Mouse (Mus musculus): ENCODE measurements around the gene Polr1a. TPM values are rescaled to one million over a fixed set of nuclear protein-coding genes. Genes with fewer than 3 reads are reported as not detected.

Gene Polr1a
- total and polyA plus RNA-seq, 3 experiments: 50.2 to 126 (median 73.7) TPM

GRCm38 (mm10) chr6:71877965-71878760, 30.7 kb upstream of the Polr1a start:
- dilution Hi-C loops (cut with MboI; ENCODE audit: extremely low pct_ligation_motif_present, extremely low pct_unique_long_range_greater_than_20kb, low sequenced_read_pairs) (no loop called here), in situ Hi-C loops (cut with MboI; ENCODE audit: low pct_ligation_motif_present, low pct_unique_long_range_greater_than_20kb, low sequenced_read_pairs) (no loop called here)
- no peaks in the 10 kb centered on the region for H3K27me3 ChIP-seq (replicated peaks)
- peaks cover 70 to 88% of the 10 kb centered on the region in 2 experiments for H3K36me3 ChIP-seq (replicated peaks in 1 of 2; ENCODE audit: control insufficient read depth in 1 of 2, insufficient read depth in 1 of 2, low read length in 1 of 2)
- DNase-seq (ENCODE audit: extremely low read depth): no peak
- TF ChIP-seq NELFE (IDR thresholded peaks at IDR 0.05; ENCODE audit: low read depth, low read length) (no peak), ELF1 (IDR thresholded peaks at IDR 0.05; ENCODE audit: low read depth, low read length) (no peak), MEF2A (IDR thresholded peaks at IDR 0.05; ENCODE audit: borderline replicate concordance, low read depth, low read length) (no peak), MAX (IDR thresholded peaks at IDR 0.05; ENCODE audit: low read length) (no peak), SIN3A (IDR thresholded peaks at IDR 0.05; ENCODE audit: low read length) (no peak), NRF1 (IDR thresholded peaks at IDR 0.05; ENCODE audit: low read depth, low read length) (no peak), SMC3 (IDR thresholded peaks at IDR 0.05; ENCODE audit: low read depth, low read length) (no peak), TCF12 (IDR thresholded peaks at IDR 0.05; ENCODE audit: low read depth, low read length) (no peak), USF2 (conservative IDR thresholded peaks at IDR 0.05; ENCODE audit: low read depth, low read length) (no peak), E2F4 (IDR thresholded peaks at IDR 0.05; ENCODE audit: insufficient replicate concordance, low read depth, low read length) (no peak), JUN (IDR thresholded peaks at IDR 0.05; ENCODE audit: insufficient read depth, low read depth, low read length) (no peak), MXI1 (IDR thresholded peaks at IDR 0.05; ENCODE audit: low read depth, low read length) (no peak), KAT2A (IDR thresholded peaks at IDR 0.05; ENCODE audit: insufficient replicate concordance, low read length) (no peak)
- H3K79me2 ChIP-seq (replicated peaks; ENCODE audit: control insufficient read depth, extremely low read depth, insufficient read depth, poor library complexity, severe bottlenecking): no peaks in the 10 kb centered on the region
- no peak overlapping the region for H3K4me3 ChIP-seq (replicated peaks in 1 of 3; ENCODE audit: low read depth in 2 of 3, low read length in 2 of 3, poor library complexity in 1 of 3)
- H3K9me3 ChIP-seq (replicated peaks; ENCODE audit: low read length): no peaks in the 10 kb centered on the region
- no peak overlapping the region for H3K27ac ChIP-seq (ENCODE audit: insufficient read depth, low read depth)
- H3K9ac ChIP-seq (ENCODE audit: insufficient read depth, low read depth): no peak overlapping the region
- no peaks in the 10 kb centered on the region for H3K4me1 ChIP-seq (ENCODE audit: control insufficient read depth in 1 of 2, insufficient read depth in 2 of 2)
- no peak overlapping the region for H3K4me2 ChIP-seq (ENCODE audit: insufficient read depth, low read depth, poor library complexity, severe bottlenecking)

GRCm38 (mm10) chr6:71893263-71893662, 15.6 kb upstream of the Polr1a start:
- DNase-seq (ENCODE audit: extremely low read depth): no peak
- TF ChIP-seq CTCF (conservative IDR thresholded peaks at IDR 0.05 in 1 of 2, IDR thresholded peaks at IDR 0.05 in 1 of 2; ENCODE audit: low read depth in 2 of 2, low read length in 2 of 2) (no peak), MAX (IDR thresholded peaks at IDR 0.05; ENCODE audit: low read length) (no peak), SIN3A (IDR thresholded peaks at IDR 0.05; ENCODE audit: low read length) (no peak), ZNF384 (IDR thresholded peaks at IDR 0.05; ENCODE audit: low read depth, low read length) (no peak), GABPA (IDR thresholded peaks at IDR 0.05; ENCODE audit: insufficient replicate concordance, low read depth, low read length) (no peak), E2F4 (IDR thresholded peaks at IDR 0.05; ENCODE audit: insufficient replicate concordance, low read depth, low read length) (no peak), PAX5 (IDR thresholded peaks at IDR 0.05; ENCODE audit: low read length) (no peak), POLR2A (IDR thresholded peaks at IDR 0.05; ENCODE audit: low read depth, low read length) (no peak), USF2 (conservative IDR thresholded peaks at IDR 0.05; ENCODE audit: low read depth, low read length) (no peak), NRF1 (IDR thresholded peaks at IDR 0.05; ENCODE audit: low read depth, low read length) (no peak), JUND (conservative IDR thresholded peaks at IDR 0.05; ENCODE audit: low read depth, low read length) (no peak)
- H3K9me3 ChIP-seq (replicated peaks; ENCODE audit: low read length): no peaks in the 10 kb centered on the region
- peaks cover 63 to 98% of the 10 kb centered on the region in 2 experiments for H3K36me3 ChIP-seq (replicated peaks in 1 of 2; ENCODE audit: control insufficient read depth in 1 of 2, insufficient read depth in 1 of 2, low read length in 1 of 2)
- no peak overlapping the region for H3K9ac ChIP-seq (ENCODE audit: insufficient read depth, low read depth)
- dilution Hi-C loops (cut with MboI; ENCODE audit: extremely low pct_ligation_motif_present, extremely low pct_unique_long_range_greater_than_20kb, low sequenced_read_pairs) (no loop called here), in situ Hi-C loops (cut with MboI; ENCODE audit: low pct_ligation_motif_present, low pct_unique_long_range_greater_than_20kb, low sequenced_read_pairs) (loop anchor here (10.0 kb wide), 1 partner anchor 298 kb away; no protein-coding TSS in a partner anchor)
- no peak overlapping the region for H3K4me2 ChIP-seq (ENCODE audit: insufficient read depth, low read depth, poor library complexity, severe bottlenecking)
- peaks cover 2% of the 10 kb centered on the region; the same call in 1 of the 2 replicates for H3K79me2 ChIP-seq (replicated peaks; ENCODE audit: control insufficient read depth, extremely low read depth, insufficient read depth, poor library complexity, severe bottlenecking)
- no peaks in the 10 kb centered on the region for H3K4me1 ChIP-seq (ENCODE audit: control insufficient read depth in 1 of 2, insufficient read depth in 2 of 2)
- H3K4me3 ChIP-seq (replicated peaks in 1 of 3; ENCODE audit: low read depth in 2 of 3, low read length in 2 of 3, poor library complexity in 1 of 3): no peak overlapping the region
- no peaks in the 10 kb centered on the region for H3K27me3 ChIP-seq (replicated peaks)
- H3K27ac ChIP-seq (ENCODE audit: insufficient read depth, low read depth): no peak overlapping the region
